Mouse (Mus musculus) lung, postnatal 4 days (tissue): ENCODE data around the gene Aqp1.

ENCODE experiments used
- DNase-seq, 2 experiments: peaks; one replicate each; pipeline ENCODE4 v3.0.0; 2021

The Aqp1 gene

DNA sequence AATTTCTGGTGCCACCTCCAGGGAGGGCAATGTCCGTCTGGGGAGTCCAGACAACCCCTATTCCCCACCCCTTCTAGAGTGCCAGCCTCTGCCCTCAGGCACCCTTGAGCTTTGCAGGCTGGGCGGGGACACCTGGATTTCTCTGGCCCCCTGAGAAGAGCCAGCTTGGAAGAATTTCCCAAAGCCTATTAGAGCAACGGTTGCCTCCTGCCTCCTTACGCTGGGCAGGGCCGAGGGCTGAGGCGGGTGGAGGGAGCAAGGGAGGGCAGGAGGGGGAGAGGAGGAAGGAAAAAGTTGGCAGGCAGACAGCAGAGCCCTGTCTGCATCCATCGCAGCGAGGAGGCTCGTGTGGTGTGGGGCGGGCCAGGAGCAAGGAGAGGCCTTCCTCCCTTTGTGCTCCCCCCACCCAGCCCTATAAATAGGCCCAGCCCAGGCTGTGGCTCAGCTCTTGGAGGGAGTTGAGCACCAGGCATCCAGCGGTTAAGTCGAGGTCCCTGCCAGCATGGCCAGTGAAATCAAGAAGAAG, at the start of gene Aqp1:
Gene Aqp1 (plus strand): TSS at position 444 of the 526 bp plus-strand sequence.
- peak; percentile 88 to 93 for DNase-seq

DNA sequence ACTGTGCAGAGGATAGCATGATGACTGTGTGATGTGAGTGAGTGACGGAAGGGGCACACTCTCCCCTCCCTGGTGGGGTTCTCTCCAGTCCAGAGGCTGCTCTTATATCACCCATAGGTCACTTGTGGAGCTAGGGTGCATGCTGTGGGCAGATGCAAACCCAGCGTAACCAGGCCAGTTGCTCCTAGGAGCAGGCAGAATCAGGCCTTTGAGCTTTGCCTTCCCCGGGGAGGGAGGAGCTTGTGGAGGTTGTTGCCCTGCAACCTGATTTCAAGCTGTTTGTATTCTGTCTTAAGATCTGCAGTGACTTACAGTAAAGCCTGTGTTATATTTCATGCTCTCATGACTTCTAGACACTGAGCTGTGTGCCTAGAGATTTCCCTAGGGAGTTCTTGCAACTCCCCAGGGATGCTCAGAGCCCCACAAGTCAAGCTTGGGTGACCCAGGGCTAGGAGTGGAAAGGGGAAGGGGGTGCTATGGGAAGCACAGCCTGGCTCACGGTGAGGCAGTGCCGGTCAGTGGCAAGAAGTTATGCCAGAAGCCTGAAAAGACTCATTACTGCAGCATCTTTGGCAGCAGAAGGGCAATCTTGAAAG, 48.1 kb upstream of the Aqp1 start:
- DNase-seq, result no peak

DNA sequence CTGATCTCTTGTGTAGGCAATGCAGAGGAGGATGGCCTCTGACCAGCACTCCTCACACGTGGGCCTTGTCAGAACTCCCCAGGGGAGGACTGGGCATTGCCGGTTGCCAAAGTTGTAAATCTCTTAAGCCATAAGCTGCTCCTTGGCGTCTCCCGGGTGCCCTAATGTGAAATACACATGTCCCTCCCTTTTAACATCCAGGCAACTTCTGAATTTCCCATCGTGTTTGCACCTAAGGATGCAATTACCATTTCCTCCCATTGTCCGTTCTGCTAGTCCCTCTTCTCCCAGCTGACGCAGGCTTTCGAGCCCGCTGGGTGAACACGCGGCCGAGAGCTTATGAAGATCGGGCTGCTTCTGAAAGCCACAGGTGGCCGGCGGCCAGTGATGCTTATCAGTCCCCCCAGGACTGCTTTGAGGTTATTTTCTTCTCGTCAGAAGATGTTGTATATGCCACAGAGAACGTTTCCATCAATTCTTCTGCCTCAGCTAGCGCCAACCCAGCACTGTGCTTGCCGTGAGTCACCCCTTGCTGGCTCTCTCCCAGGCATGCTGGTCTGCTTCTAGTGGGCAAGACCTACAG, 41.6 kb upstream of the Aqp1 start:
- DNase-seq, result peak; percentile 74 to 91

DNA sequence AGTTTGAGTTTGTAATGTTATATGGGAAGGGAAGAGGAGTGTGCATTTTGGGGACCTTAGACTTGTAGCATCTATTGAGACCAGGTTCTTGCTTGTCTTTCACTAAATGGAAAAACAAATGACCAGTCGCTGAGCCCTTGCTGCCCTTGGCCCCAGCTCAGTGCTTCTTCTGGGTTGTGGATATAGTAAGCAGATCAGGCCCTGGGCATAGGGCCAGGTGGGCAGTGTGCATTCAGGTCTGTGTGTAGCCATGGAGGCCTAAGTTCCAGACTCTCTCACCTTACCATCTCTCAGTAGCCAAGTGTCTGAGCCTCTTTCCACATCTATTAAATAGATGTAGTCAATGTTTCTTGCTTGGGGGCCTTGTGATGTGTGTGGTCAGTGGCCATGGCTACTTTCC, 40.9 kb upstream of the Aqp1 start:
- DNase-seq, result no peak

DNA sequence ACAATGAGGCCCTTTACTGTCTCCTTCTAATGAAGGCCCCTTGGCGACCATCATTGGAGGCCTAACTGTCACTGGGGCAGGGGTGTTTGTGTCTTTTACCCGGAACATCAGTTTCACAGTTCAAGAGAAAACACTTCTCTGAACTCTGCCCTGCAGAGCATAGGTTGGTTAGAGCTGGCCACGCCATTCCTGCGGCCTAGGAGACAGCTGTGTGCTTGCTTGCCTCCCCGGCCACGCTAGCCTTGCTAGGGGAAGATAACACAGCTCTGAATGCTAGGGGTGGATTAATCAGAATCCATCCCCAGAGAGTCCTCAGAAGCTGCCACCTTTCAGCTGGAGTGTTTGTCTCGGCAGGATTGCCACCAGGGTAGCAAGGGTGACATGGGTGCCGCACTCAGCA, 36.8 kb upstream of the Aqp1 start:
- no peak for DNase-seq

DNA sequence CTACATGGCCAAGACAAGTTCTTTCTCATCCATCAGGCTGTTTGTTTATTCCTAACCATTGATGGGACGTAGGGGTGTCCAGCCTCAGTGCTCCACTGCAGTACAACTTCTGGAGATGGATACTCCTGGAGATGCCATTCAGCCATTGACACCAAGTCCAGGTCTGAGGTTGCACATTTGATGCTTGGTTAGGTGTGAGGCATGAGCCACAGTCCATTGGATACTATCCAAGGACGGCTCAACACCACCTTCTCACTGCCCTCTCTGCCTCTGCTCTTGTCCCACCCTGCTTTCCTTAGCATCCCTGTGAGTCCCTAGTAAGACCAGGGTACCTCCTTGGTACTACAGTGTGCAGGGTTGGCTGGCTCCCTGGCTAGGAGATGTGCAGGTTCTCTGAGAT, 36.3 kb upstream of the Aqp1 start:
- DNase-seq, result no peak

DNA sequence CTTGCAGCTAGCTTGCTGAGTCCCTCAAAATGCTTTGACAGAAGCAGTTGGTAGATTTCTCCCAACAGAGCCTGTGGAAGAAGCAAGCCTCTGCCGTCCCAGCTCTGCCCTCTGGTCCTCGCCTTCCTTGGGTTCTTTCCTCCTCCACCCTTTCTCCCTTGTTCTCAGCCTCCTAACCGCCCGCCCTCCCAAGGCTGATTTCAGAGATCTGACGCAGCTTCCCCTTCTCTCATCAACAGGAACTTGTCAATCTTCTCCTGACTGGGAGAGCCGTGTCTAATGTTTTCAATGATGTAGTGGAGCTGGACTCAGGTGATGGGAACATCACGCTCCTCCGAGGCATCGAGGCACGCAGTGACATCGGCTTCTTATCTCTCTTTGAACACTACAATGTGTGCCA, 35.5 kb upstream of the Aqp1 start:
- peak; percentile 38 to 50 for DNase-seq

DNA sequence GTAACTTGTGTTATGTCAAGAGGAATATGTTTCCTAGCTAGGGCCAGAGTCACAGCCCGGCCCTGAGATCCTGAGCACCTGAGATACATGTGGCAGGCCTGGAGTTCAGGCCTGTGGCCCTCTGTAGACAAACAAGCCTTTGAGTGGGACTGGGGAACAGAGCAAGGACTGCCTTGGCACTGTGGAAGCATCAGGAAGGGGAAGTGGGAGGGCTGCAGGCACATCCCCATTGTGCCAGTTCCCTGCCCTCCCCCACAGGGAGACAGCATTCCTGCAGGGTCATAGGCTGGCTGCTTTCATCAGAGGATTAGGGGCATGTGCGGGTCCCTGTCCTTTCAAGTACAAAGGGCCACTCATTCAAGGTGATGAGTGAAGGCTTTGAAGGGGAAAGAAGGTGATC, 26.1 kb upstream of the Aqp1 start:
- peak; percentile 58 to 81 for DNase-seq

DNA sequence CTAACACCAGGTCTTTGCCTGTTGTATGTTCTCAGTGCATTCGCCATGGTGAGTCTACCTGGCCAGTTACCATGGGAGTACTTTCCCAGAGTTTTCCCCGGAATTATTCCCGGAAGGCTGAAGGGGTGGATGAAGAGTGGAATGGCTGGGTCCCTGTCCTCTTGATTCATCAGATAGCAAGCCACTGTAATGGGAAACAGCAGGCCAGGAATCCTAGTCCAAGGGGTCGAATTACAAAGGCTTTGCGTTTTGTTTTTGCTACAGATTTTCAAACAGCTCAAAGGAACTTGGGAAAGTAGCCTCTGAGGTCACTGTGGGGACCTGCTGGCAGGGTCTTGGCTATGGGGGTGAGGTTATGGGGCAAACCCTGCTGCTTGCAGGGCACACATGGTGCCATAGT, 24.3 kb upstream of the Aqp1 start:
- no peak for DNase-seq

DNA sequence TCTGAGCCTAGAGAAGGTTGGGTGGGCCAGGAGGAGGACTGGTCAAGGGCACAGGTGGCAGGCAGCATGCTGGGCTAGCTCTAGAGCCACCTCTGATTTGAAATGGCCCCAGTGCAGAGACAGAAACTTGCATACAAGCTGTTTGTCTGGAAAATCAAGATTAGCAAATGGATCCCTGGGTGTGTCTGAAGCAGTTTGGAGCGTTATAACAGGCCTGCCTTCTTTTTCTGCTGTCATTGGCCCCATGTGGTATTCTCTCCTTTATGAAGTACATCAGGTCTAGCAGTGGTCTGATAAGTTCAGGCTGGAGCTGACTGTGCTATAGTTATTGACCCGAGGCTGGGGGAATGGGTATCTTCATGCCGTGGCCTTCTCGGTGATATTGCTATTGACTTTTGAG, 22.3 kb upstream of the Aqp1 start:
- no peak for DNase-seq

DNA sequence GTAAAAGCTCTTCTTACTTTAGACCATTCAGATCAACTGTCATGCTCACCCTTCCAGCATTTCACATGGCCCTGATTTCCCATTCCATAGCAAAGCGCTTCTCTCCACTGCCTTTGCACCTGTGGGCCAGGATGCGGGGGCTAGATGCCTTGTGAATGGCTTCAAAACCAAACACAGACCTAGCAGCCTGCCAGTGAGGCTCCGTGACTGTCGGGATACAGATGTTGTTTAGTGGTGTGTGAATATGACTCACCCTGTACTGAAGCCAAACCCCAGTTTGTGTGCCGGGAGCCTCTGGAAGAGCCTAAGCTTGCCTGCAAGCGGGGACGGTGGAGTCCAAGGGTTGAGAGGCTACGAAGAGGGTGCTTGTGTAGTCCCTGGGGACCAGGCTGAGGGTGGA, 21.6 kb upstream of the Aqp1 start:
- DNase-seq, result no peak

DNA sequence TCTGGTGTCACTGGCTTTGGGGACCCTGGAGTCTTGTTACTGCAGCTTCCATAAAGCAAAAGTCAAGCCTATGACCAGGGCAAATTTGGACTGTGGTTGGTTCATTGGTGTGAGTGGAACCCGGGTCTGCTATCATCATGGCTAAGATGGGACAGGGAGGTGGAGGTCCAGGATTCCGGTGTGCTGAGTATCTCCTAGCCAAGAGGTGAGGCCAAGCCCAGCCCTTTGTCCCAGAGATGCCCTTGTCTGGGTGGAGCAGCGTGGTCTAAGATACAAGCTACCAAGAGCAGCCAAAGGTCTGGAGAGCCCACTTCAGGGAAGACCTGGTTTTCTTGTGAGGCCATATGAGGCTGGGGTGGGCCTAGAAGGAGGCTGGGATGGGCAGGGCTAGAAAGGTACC, 17.6 kb upstream of the Aqp1 start:
- DNase-seq, result no peak

DNA sequence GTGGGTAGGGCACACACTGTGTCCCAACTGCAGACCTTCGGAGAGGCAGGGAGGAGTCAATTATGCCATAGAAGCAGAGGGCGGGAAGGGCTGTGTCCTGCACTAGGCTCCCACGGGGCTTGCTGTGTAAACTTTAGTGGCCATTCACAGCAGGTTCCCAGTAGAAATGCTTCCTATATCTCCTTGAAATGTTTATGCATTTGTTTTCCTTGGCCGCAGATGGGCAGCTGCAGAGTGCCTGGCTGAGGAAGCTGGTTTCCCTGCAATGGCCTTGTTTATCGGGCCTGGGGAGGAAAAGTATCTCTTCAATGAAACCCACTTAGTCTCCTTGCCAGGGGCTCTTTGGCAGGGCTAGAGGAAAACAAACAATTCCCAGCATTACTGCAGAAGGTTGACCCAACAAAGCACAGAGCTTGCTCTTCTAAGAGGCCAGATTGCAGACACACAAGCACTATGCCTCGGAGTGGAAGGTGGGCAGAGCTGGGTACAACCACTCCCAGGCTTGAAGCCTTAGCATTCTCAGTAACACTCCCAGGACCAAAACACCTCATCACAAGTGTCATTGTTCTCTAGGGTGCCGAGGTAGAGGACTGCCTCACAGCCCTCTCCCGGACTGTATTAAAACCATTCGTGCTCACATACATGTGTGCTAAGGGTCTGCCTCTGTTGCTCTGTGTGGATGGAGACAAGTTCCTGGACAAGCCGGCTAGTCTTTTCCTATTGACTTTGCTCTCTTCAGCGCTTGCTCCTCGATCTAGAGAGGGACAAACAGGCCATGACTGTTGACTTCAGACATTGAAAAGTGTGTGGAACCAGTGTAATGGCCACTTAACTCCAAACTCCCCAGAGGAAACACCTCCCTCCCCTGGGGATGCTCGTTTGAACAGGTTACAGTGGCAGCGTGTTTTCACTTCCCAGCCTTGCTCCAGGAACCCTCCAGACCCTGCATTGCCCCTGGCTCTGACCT, 16.4 kb upstream of the Aqp1 start:
- DNase-seq, result peak; percentile 63 to 83

DNA sequence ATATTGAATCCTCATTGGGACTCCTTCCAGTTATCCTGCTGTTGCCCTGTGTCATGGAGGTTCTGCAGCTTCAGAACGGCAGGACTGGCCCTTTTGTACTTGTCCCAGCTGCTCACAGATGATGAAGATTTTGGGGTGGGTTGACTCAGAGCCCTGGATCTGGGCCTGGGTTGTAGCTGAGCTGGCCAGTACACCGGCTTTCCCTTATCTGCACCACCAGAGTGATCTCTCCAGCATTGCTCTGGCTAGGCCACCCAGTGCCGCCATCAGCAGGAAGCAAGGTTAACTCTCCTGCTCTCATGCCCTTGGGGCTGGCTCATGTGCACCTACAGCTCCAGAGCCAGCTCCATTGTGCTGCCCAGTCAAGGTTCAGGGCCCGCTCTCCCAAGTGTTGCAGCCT, 15.3 kb upstream of the Aqp1 start:
- peak in 1 of 2 experiments; percentile 51 for DNase-seq

DNA sequence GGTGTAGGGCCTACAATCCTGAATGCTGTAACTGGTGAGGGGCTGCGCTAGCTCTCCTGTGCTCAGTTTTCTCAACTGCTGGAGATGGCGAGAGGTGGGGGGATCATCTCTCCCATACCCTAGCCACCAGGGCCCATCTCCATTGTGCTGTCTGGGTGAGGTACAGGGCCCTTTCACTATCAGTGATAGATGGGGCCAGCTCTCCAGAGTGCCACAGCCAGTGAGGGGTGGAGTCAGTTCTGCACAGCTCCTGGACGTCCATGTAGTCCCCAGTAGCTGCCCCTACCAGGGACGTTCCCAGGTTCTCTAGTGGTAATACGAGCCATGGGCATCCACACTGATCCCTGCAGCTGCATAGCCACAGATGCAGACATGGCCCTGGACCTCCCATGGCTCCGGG, 14.7 kb upstream of the Aqp1 start:
- DNase-seq, result no peak

DNA sequence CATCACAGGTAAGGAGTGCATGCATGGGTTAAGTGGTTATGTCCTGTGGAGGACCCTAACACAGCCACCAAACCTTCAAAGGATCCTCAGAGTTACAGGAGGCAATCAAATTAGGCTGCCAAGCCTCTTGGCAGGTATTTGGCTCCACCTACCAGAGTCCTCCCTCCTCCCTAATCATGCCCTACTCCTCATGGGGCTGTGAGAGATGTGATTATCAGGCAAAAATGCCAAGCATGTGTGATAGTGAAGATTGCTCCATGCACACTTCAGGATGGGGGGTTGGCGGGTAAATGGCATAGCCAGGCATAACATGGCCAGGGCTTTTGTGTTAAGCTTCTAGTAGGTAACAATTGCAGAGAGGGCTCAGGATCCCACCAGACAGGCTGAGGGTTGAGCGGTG, 13.3 kb upstream of the Aqp1 start:
- peak in 1 of 2 experiments; percentile 48 for DNase-seq

DNA sequence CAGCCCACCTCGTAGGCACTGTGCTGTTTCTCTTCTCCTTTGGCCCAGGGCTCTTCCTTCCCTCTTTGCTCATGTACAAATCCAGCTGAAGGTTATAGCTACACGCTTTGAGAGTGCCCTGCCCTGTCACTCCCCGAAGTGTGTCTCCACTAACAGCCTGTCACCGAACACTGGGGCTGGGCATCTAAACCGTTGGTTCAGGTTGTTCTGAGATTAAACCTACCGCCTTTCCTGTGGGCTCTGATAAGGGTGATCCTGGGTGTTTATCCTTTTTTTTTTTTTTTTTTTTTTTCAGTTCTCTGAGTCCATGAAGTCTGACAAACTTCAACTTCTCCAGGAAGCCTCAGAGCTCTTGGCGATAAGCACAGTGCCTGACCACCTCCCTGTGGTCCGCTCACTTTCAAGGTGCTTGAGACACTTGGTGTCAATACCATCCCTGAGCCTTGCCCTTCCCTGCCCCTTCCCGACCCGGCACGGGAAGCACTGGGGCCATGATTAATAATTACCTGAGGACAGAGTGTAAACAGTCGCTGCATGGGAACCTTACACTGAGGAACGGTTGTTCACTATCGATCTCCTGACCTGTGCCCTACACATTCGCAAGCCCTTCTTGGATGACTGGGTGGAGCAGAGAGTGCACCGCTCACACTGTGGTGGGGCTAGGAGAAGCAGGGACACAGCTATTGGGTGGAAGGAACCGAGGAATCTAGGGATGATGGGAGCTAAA, 12.2 kb upstream of the Aqp1 start:
- DNase-seq, result no peak

DNA sequence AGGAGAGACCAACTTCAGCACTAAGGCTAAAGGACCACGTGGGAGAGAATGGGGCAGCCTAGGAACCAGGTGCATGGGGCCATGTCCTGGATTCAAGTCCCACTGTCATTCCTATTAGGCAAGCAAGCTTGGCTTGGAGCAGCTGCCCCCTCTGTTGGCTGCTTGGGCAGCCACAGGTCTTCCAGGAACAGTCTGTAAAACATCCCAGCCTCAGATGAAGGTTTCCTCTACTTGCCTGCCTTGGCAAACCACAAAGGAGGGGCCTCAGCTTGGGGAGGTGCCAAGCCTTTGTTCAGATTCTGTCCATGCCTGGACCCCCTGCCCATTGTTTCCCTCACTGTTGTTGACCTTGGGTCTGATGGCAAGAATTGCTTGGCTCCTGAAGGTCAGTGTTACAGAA, 11.4 kb upstream of the Aqp1 start:
- DNase-seq, result peak; percentile 68 to 78

DNA sequence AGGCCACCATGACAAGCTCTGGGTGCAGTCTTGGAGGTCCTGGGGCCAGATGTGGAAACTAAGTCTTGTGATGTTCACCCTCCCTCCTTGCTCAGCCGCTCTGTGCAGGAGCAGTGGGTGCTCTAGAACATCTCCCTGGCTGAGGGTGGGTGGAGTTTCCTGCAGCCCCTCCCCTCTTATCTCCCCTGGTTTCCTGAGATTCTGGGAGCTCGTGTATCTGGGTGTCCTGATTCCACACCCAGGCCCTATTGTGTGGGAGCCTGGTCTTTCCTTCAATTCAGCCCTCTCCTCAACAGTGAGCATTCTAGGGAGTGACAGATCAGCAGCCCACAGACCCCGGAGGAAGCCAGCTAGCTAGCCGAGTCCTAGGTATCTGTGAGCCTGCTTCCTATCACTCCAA, 9.9 kb upstream of the Aqp1 start:
- DNase-seq, result peak; percentile 62 to 81

DNA sequence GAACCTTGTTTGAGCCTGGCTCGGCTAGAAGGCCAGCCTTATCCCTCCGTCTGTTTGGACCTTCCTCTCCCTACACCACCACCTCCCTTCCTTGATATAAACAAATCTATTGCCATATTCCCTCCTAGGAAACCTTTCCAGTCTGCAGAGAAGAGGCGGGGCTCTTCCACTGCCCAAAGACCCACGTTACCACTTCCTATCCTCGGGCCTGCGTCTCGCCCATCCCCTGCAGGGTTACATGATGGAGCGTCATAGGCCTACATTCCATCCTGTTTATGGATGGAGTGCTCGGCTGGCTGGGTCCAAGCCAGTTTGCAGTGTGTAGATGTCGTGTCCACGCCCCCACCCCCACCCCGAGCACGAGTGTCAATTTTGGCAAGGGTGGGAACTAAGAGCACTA, 8.9 kb upstream of the Aqp1 start:
- DNase-seq, result peak; percentile 70 to 90

DNA sequence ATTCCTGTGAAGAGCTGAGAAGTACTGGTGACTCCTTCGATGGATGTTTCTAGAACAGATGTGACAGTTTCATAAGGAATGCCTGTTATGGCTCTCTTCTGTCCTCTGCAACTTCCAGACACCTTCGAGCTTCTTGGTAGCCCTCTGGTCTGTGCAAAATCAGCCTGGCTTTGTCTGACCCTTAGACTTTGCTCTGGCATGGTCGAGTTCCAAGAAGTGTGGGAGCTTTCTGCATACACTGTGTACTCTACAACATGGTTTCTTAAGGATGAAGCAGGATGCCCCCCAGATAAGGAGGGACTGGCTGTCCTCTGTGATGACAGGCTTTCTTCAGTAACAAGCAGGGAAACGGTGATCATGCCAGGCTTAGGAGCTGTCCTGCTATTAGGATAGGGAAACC, 8.1 kb upstream of the Aqp1 start:
- no peak for DNase-seq

DNA sequence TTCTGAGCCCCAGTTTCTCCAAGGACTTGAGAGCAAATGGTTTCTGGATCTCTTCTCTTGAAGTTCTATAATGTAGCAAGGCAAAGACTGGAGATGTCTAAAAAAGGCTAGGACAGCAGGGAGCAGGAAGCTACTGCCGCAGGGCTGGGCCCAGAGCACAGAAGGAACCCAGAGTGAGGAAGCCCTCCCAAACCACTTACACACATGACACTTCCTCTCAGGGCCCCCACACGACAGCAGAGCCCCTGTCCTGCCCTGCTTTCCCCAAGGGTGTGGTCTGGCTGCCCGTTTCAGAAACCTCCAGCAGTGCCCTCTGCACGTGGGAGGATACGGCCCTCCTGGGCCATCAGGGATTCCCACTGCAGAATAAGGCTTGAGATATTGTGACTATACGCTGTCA, 4.9 kb upstream of the Aqp1 start:
- peak in 1 of 2 experiments; percentile 69 for DNase-seq
